Mouse (Mus musculus): Measurements from ENCODE around the gene Sebox.

- TF ChIP-seq CTCF (IDR thresholded peaks at IDR 0.05; ENCODE audit: control insufficient read depth, insufficient read depth, low read length) = peak; percentile 90
- TF ChIP-seq POLR2A (IDR thresholded peaks at IDR 0.05; ENCODE audit: borderline replicate concordance, control insufficient read depth, low read depth, low read length) = no peak
Observed at GRCm38 (mm10) chr11:78453675-78454074, 49.6 kb upstream of the Sebox start.

All from bone marrow, adult 2 months (tissue).